Mouse (Mus musculus): ENCODE results near the gene Cpvl. TPM values are rescaled to one million over a fixed set of nuclear protein-coding genes. Genes with fewer than 3 reads are reported as not detected.

Cpvl gene
- polyA plus RNA-seq, 1 experiment from 2014 or later = 0.18 TPM

DNA sequence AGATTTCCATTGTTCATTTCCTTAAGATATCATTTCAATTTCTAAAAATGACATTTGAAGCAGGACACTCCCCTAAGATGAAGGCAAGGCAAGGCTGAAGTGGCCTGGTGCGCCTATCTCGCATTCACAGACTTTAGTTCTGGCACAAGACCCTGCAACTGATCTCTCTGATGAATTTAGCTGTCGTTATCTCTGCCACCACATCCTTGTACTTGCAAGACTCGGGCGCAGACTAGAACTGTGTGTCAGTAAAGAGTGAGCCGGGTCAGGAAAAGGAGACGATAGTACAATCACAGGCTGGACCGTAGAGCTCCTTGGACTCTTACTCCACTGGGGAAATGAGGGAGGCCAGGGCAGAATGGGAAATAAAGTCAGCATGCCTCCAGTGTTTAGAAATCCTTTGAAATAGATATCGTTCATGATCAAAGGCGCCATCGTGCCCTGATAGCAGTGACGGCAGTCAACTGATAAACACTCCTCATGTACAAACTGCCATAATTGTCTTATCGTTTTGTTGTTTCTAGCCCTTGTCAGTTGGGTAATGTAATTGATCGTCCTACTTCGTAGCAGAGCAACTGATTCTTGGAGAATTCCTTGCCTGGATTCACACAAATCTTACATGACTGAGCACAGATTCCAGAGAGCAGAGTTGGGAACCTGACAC, 2.5 kb upstream of the Cpvl start:
- no peak overlapping the region for H3K27ac ChIP-seq (ENCODE audit: low read length)

GRCm38 (mm10) chr6:53974040-53974439, 4.4 kb downstream of the Cpvl start:
- Histone ChIP-seq H3K9ac (replicated peaks; ENCODE audit: low read depth) (no peak overlapping the region), H3K27me3 (replicated peaks; ENCODE audit: insufficient read depth, low read length) (no peaks in the 10 kb centered on the region), H3K9me3 (ENCODE audit: low read length) (no peaks in the 10 kb centered on the region), H3K4me2 (replicated peaks; ENCODE audit: low read depth, low read length) (no peak overlapping the region), H3K36me3 (ENCODE audit: insufficient read depth, low read length) (no peaks in the 10 kb centered on the region), H3K4me1 (ENCODE audit: insufficient read depth, low read depth, low read length) (peaks cover 12% of the 10 kb centered on the region), H3K27ac (ENCODE audit: low read length) (peak overlapping the region; percentile 29; the same call in 1 of the 2 replicates), H3K4me3 (ENCODE audit: low read depth, low read length) (no peak overlapping the region)
- TF ChIP-seq EP300 (IDR thresholded peaks at IDR 0.05) = no peak
- TF ChIP-seq CTCF (IDR thresholded peaks at IDR 0.05) = no peak
- no peak for DNase-seq (ENCODE audit: low spot score)
- 44% methylated on average over 1 of the region's 1 CpGs for WGBS
- no peak for ATAC-seq

More for the DNA sequence above, 2.5 kb upstream of the Cpvl start:
- no peaks in the 10 kb centered on the region for H3K36me3 ChIP-seq (ENCODE audit: insufficient read depth, low read length)
- no peak for DNase-seq (ENCODE audit: low spot score)
- no peak for TF ChIP-seq CTCF (IDR thresholded peaks at IDR 0.05)
- no peak for TF ChIP-seq EP300 (IDR thresholded peaks at IDR 0.05)
- H3K27me3 ChIP-seq (replicated peaks; ENCODE audit: insufficient read depth, low read length) = no peaks in the 10 kb centered on the region
- no peak for ATAC-seq
- no peaks in the 10 kb centered on the region for H3K9me3 ChIP-seq (ENCODE audit: low read length)
- WGBS = 66% methylated on average over 15 of the region's 15 CpGs
- H3K4me3 ChIP-seq (ENCODE audit: low read depth, low read length) = no peak overlapping the region
- H3K4me2 ChIP-seq (replicated peaks; ENCODE audit: low read depth, low read length) = no peak overlapping the region
- H3K4me1 ChIP-seq (ENCODE audit: insufficient read depth, low read depth, low read length) = no peaks in the 10 kb centered on the region
- H3K9ac ChIP-seq (replicated peaks; ENCODE audit: low read depth) = no peak overlapping the region

DNA sequence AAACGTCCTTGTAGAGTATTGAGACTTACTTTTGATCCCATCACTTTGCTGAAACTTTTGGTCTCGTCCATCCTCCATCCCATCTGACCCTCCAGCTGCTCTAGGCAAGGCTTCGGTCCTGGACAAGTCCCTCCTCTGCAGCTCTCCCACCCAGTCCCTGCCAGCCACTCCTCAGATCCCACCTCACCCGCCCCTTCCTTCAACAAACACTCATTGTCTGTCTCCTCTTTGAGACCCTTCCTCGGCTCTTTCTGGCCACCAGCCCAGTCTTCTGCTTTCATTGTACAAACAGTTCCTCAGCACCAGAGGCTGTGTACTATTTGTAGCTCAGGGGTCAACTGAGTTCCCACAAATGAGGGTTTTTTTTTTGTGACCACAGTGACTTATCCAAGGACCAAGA, 5.0 kb downstream of the Cpvl start:
- no peaks in the 10 kb centered on the region for H3K9me3 ChIP-seq (ENCODE audit: low read length)
- H3K4me3 ChIP-seq (ENCODE audit: low read depth, low read length) = no peak overlapping the region
- H3K27me3 ChIP-seq (replicated peaks; ENCODE audit: insufficient read depth, low read length) = no peaks in the 10 kb centered on the region
- WGBS = 9% methylated on average over 5 of the region's 5 CpGs
- H3K9ac ChIP-seq (replicated peaks; ENCODE audit: low read depth) = no peak overlapping the region
- H3K27ac ChIP-seq (ENCODE audit: low read length) = no peak overlapping the region
- TF ChIP-seq EP300 (IDR thresholded peaks at IDR 0.05) (peak; percentile 86), CTCF (IDR thresholded peaks at IDR 0.05) (no peak)
- H3K4me1 ChIP-seq (ENCODE audit: insufficient read depth, low read depth, low read length) = peaks cover 12% of the 10 kb centered on the region
- H3K36me3 ChIP-seq (ENCODE audit: insufficient read depth, low read length) = no peaks in the 10 kb centered on the region
- DNase-seq (ENCODE audit: low spot score) (peak; percentile 77), ATAC-seq (peak; percentile 89)
- H3K4me2 ChIP-seq (replicated peaks; ENCODE audit: low read depth, low read length) = no peak overlapping the region

- 72% methylated on average over 12 of the region's 12 CpGs for WGBS
- TF ChIP-seq EP300 (IDR thresholded peaks at IDR 0.05) = no peak
- TF ChIP-seq CTCF (IDR thresholded peaks at IDR 0.05) = no peak
- Histone ChIP-seq H3K4me2 (replicated peaks; ENCODE audit: low read depth, low read length) (no peak overlapping the region), H3K27ac (ENCODE audit: low read length) (no peak overlapping the region), H3K4me3 (ENCODE audit: low read depth, low read length) (no peak overlapping the region), H3K9me3 (ENCODE audit: low read length) (no peaks in the 10 kb centered on the region), H3K36me3 (ENCODE audit: insufficient read depth, low read length) (no peaks in the 10 kb centered on the region), H3K9ac (replicated peaks; ENCODE audit: low read depth) (no peak overlapping the region), H3K27me3 (replicated peaks; ENCODE audit: insufficient read depth, low read length) (no peaks in the 10 kb centered on the region), H3K4me1 (ENCODE audit: insufficient read depth, low read depth, low read length) (peaks cover 12% of the 10 kb centered on the region)
- ATAC-seq (no peak), DNase-seq (ENCODE audit: low spot score) (no peak)
These were observed 6.2 kb downstream of the Cpvl start for GRCm38 (mm10) chr6:53972238-53972743.

GRCm38 (mm10) chr6:53971729-53972128, 6.7 kb downstream of the Cpvl start:
- Histone ChIP-seq H3K9me3 (ENCODE audit: low read length) (no peaks in the 10 kb centered on the region), H3K4me2 (replicated peaks; ENCODE audit: low read depth, low read length) (no peak overlapping the region), H3K27me3 (replicated peaks; ENCODE audit: insufficient read depth, low read length) (no peaks in the 10 kb centered on the region), H3K36me3 (ENCODE audit: insufficient read depth, low read length) (no peaks in the 10 kb centered on the region), H3K9ac (replicated peaks; ENCODE audit: low read depth) (no peak overlapping the region), H3K4me1 (ENCODE audit: insufficient read depth, low read depth, low read length) (peaks cover 12% of the 10 kb centered on the region), H3K4me3 (ENCODE audit: low read depth, low read length) (no peak overlapping the region), H3K27ac (ENCODE audit: low read length) (no peak overlapping the region)
- WGBS = 41% methylated on average over 3 of the region's 3 CpGs
- no peak for ATAC-seq
- DNase-seq (ENCODE audit: low spot score) = peak; percentile 51
- TF ChIP-seq EP300 (IDR thresholded peaks at IDR 0.05) = no peak
- TF ChIP-seq CTCF (IDR thresholded peaks at IDR 0.05) = no peak

DNA sequence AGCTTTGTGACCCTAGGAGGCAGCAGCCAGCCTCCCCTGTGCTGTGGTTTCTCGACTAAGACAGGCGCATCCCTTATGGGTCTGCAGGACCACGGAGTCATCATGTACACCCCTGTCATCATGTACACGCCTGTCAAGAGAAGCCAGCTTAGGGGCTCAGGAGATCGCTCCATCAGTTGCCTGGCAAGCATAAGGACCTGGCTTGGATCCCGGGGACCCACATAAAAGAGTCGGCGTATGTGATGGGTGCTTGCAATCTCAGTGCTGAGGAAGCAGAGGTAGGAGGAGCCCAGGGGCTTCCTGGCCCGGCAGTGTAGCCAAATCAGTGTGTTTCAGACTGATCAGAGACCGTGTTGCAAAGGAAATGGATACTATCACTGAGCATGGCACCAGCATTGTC, 9.4 kb downstream of the Cpvl start:
- WGBS = 66% methylated on average over 10 of the region's 10 CpGs
- TF ChIP-seq CTCF (IDR thresholded peaks at IDR 0.05) (no peak), EP300 (IDR thresholded peaks at IDR 0.05) (no peak; the same call in 1 of the 2 replicates)
- Histone ChIP-seq H3K27ac (ENCODE audit: low read length) (no peak overlapping the region), H3K9me3 (ENCODE audit: low read length) (no peaks in the 10 kb centered on the region), H3K27me3 (replicated peaks; ENCODE audit: insufficient read depth, low read length) (no peaks in the 10 kb centered on the region), H3K4me2 (replicated peaks; ENCODE audit: low read depth, low read length) (no peak overlapping the region), H3K4me3 (ENCODE audit: low read depth, low read length) (no peak overlapping the region), H3K4me1 (ENCODE audit: insufficient read depth, low read depth, low read length) (peaks cover 10% of the 10 kb centered on the region), H3K9ac (replicated peaks; ENCODE audit: low read depth) (no peak overlapping the region), H3K36me3 (ENCODE audit: insufficient read depth, low read length) (no peaks in the 10 kb centered on the region)
- DNase-seq (ENCODE audit: low spot score) = no peak
- 0 out of 2 replicates have a peak, but pooled peaks have one; percentile 3 for ATAC-seq
